Mouse (Mus musculus) CH12.LX (cell line): Measurements from ENCODE around the gene Smarca1. TPM values are rescaled to one million over a fixed set of nuclear protein-coding genes. Genes with fewer than 3 reads are reported as not detected.

Source experiments
- DNase-seq: peaks from one replicate; pipeline ENCODE4 v3.0.0-alpha.2; 2013; ENCODE audit errors: extremely low read depth
- H3K27ac ChIP-seq: 2 replicates; pipeline ENCODE4 v1.5.1; 2012; ENCODE audit warnings: low read depth, mild to moderate bottlenecking, control low read depth, moderate library complexity; ENCODE audit not compliant: insufficient read depth
- H3K27me3 ChIP-seq: replicated peaks from 2 replicates; pipeline ENCODE3; 2012; ENCODE audit warnings: inconsistent platforms
- H3K36me3 ChIP-seq, 2 experiments: replicated peaks in 1 of 2; 2 replicates each; pipeline versions ENCODE3 to v1.6.1; 2012; ENCODE audit warnings: inconsistent platforms in 1 of 2, low read length in 1 of 2, mild to moderate bottlenecking in 1 of 2, mixed read lengths in 1 of 2, moderate library complexity in 1 of 2; ENCODE audit not compliant: control insufficient read depth in 1 of 2, insufficient read depth in 1 of 2
- H3K4me1 ChIP-seq, 2 experiments: 2 replicates each; pipeline ENCODE4 v1.6.1; 2012; ENCODE audit warnings: inconsistent platforms in 1 of 2, moderate library complexity in 1 of 2; ENCODE audit not compliant: insufficient read depth in 2 of 2, control insufficient read depth in 1 of 2
- H3K4me2 ChIP-seq: 2 replicates; pipeline ENCODE4 v1.6.1; 2012; ENCODE audit warnings: low read depth, mild to moderate bottlenecking, control low read depth; ENCODE audit not compliant: poor library complexity, insufficient read depth, severe bottlenecking
- H3K4me3 ChIP-seq, 3 experiments: fragments of 150-350 bp in 1 of 3; sonication (generic) in 1 of 3; replicated peaks in 1 of 3; 2 replicates each; pipeline versions ENCODE3 to v1.5.1; 2011 to 2012; ENCODE audit warnings: low read depth in 2 of 3, low read length in 2 of 3, mild to moderate bottlenecking in 2 of 3, moderate library complexity in 2 of 3, control low read depth in 1 of 3, improper control_type of control experiment in 1 of 3, inconsistent platforms in 1 of 3, mixed read lengths in 1 of 3; ENCODE audit not compliant: poor library complexity in 1 of 3
- H3K79me2 ChIP-seq: replicated peaks from 2 replicates; pipeline ENCODE4 v1.6.1; 2012; ENCODE audit warnings: mild to moderate bottlenecking, moderate library complexity; ENCODE audit not compliant: control insufficient read depth, poor library complexity, insufficient read depth, severe bottlenecking; ENCODE audit errors: extremely low read depth
- H3K9ac ChIP-seq: 2 replicates; pipeline ENCODE4 v1.6.1; 2012; ENCODE audit warnings: low read depth, mild to moderate bottlenecking, control low read depth, moderate library complexity; ENCODE audit not compliant: insufficient read depth
- H3K9me3 ChIP-seq: replicated peaks from 2 replicates; pipeline ENCODE3; 2012; ENCODE audit warnings: low read length, inconsistent platforms, mixed read lengths
- CTCF ChIP-seq, 2 experiments: IDR thresholded peaks in 1 of 2; conservative IDR thresholded peaks in 1 of 2; 2 replicates each; pipeline ENCODE4 v1.5.1; 2011 to 2012; ENCODE audit warnings: low read depth in 2 of 2, low read length in 2 of 2, improper control_type of control experiment in 1 of 2, inconsistent platforms in 1 of 2, mild to moderate bottlenecking in 1 of 2, moderate library complexity in 1 of 2
- HCFC1 ChIP-seq: IDR thresholded peaks from 2 replicates; pipeline ENCODE4 v1.6.1; 2012; ENCODE audit warnings: low read depth, mild to moderate bottlenecking, inconsistent platforms, low read length, improper control_type of control experiment
- JUN ChIP-seq: IDR thresholded peaks from 2 replicates; pipeline ENCODE4 v1.6.1; 2011; ENCODE audit warnings: low read depth, mild to moderate bottlenecking, low read length, improper control_type of control experiment, moderate library complexity; ENCODE audit not compliant: insufficient read depth
- MAX ChIP-seq: IDR thresholded peaks from 2 replicates; pipeline ENCODE4 v1.6.1; 2011; ENCODE audit warnings: low read length, improper control_type of control experiment
- MEF2A ChIP-seq: IDR thresholded peaks from 2 replicates; pipeline ENCODE4 v1.6.1; 2014; ENCODE audit warnings: low read depth, mild to moderate bottlenecking, inconsistent platforms, low read length, improper control_type of control experiment, borderline replicate concordance
- MYC ChIP-seq: IDR thresholded peaks from 2 replicates; pipeline ENCODE4 v1.6.1; 2011; ENCODE audit warnings: low read depth, mild to moderate bottlenecking, improper control_type of control experiment, low read length
- POLR2A ChIP-seq: IDR thresholded peaks from 2 replicates; pipeline ENCODE4 v1.6.1; 2011; ENCODE audit warnings: low read depth, mild to moderate bottlenecking, improper control_type of control experiment, low read length
- USF1 ChIP-seq: IDR thresholded peaks from 2 replicates; pipeline ENCODE4 v1.6.1; 2014; ENCODE audit warnings: low read depth, mild to moderate bottlenecking, inconsistent platforms, low read length, improper control_type of control experiment
- dilution Hi-C: fragments of 300-500 bp; cut with MboI; formaldehyde crosslinking; loops from 2 replicates; pipeline ENCODE4 v1.14.3; 2020; ENCODE audit warnings: low sequenced_read_pairs; ENCODE audit not compliant: extremely low pct_unique_long_range_greater_than_20kb, extremely low pct_ligation_motif_present
- in situ Hi-C: fragments of 300-500 bp; cut with MboI; formaldehyde crosslinking; loops from 3 replicates; pipeline ENCODE4 v1.14.3; 2019; ENCODE audit warnings: low sequenced_read_pairs, low pct_ligation_motif_present, low pct_unique_long_range_greater_than_20kb, mixed read lengths
- polyA plus RNA-seq: library from polyadenylated mRNA; unstranded; fragments of >175 nt; gene quantifications from 2 replicates; pipeline ENCODE4 v1.2.1, GENCODE M21; 2012; ENCODE audit warnings: low read depth; ENCODE audit not compliant: insufficient read length
- total RNA-seq, 2 experiments: library from RNA; depleted of rRNA; stranded (reverse); fragments of 300-350 nt in 1 of 2; fragments of >200 nt in 1 of 2; gene quantifications; 2 replicates each; pipeline ENCODE4 v1.2.3; 2012 to 2014

Gene Smarca1
- total and polyA plus RNA-seq, 3 experiments: 0.28 to 0.46 (median 0.42) TPM

- Histone ChIP-seq H3K9me3 (no peaks in the 10 kb centered on the region), H3K27me3 (no peaks in the 10 kb centered on the region), H3K79me2 (no peaks in the 10 kb centered on the region), H3K4me3 (no peak overlapping the region)
- TF ChIP-seq HCFC1 (no peak), MEF2A (no peak), MYC (no peak), USF1 (no peak), JUN (no peak), POLR2A (no peak), MAX (no peak), CTCF (conservative IDR thresholded peaks at IDR 0.05 in 1 of 2, IDR thresholded peaks at IDR 0.05 in 1 of 2; ENCODE audit: low read depth in 2 of 2, low read length in 2 of 2) (no peak)
- TF ChIP-seq, all 38 proteins: peak for 0
- no peak overlapping the region for H3K9ac ChIP-seq
- no peaks in the 10 kb centered on the region for H3K4me1 ChIP-seq
- no peak for DNase-seq
- in situ Hi-C loops (no loop called here), dilution Hi-C loops (no loop called here)
- H3K27ac ChIP-seq: no peak overlapping the region
- H3K36me3 ChIP-seq: no peaks in the 10 kb centered on the region
- H3K4me2 ChIP-seq: no peak overlapping the region; the same call in 1 of the 2 replicates
Measured at GRCm38 (mm10) chrX:47760212-47760611, 132.6 kb downstream of the Smarca1 start.

Other genes with a start within 250 kb of the Smarca1 start
- 2.4 and 2.6 TPM in 2 replicates for gene Ocrl, start 19.4 kb upstream of the Smarca1 start, total RNA-seq (2012; rRNA removed)
- gene Ocrl, start 19.4 kb upstream of the Smarca1 start, total RNA-seq (2014; rRNA removed): 3.8 and 4.7 TPM in 2 replicates
- gene Ocrl, start 19.4 kb upstream of the Smarca1 start, polyA plus RNA-seq: 6.2 and 7.1 TPM in 2 replicates
- gene Apln, start 141.9 kb upstream of the Smarca1 start, total RNA-seq (2012; rRNA removed): 0.08 TPM in 2 replicates
- 0.14 and 0.15 TPM in 2 replicates for gene Apln, start 141.9 kb upstream of the Smarca1 start, total RNA-seq (2014; rRNA removed)
- 0.10 TPM in 1 of 2 replicates, not detected in the other for gene Apln, start 141.9 kb upstream of the Smarca1 start, polyA plus RNA-seq
- gene Xpnpep2, start 215.8 kb upstream of the Smarca1 start, total RNA-seq (2012; rRNA removed): 0.04 and 0.08 TPM in 2 replicates
- 0.05 and 0.09 TPM in 2 replicates for gene Xpnpep2, start 215.8 kb upstream of the Smarca1 start, total RNA-seq (2014; rRNA removed)
- 0.07 and 0.14 TPM in 2 replicates for gene Xpnpep2, start 215.8 kb upstream of the Smarca1 start, polyA plus RNA-seq